Mouse (Mus musculus) right cerebral cortex, postnatal 4 days (tissue): ENCODE measurements at regions not wholly inside any gene's neighbourhood (a gene's known extent, or its start where the extent isn't known, plus 50 kb on each side); places are given as distances from the start of the nearest gene placed in this dataset.
A peak's percentile ranks its signal among the peaks of the same experiment; 100 is the strongest.

Experiments
- DNase-seq: peaks from one replicate; pipeline ENCODE4 v3.0.0-alpha.2; 2022

- DNase-seq, result no peak
Measured at GRCm38 (mm10) chr8:109155489-109155888, 338.3 kb upstream of the Pmfbp1 start.

- no peak for DNase-seq
Measured at GRCm38 (mm10) chr8:109156016-109156415, 337.8 kb upstream of the Pmfbp1 start.

GRCm38 (mm10) chr8:109172701-109173100 lies 321.1 kb upstream of the Pmfbp1 start:
- DNase-seq, result no peak

- DNase-seq, result peak; percentile 68
Measured at GRCm38 (mm10) chr8:109185558-109186198, 308.1 kb upstream of the Pmfbp1 start.

GRCm38 (mm10) chr8:109187617-109188016 lies 306.2 kb upstream of the Pmfbp1 start:
- no peak for DNase-seq

GRCm38 (mm10) chr8:109214247-109214646 lies 279.6 kb upstream of the Pmfbp1 start:
- DNase-seq, result no peak

GRCm38 (mm10) chr8:109216318-109216717 lies 277.5 kb upstream of the Pmfbp1 start:
- no peak for DNase-seq

- DNase-seq, result no peak
Measured at GRCm38 (mm10) chr8:109217326-109217725, 276.5 kb upstream of the Pmfbp1 start.

GRCm38 (mm10) chr8:109232281-109233234 lies 261.3 kb upstream of the Pmfbp1 start:
- no peak for DNase-seq

GRCm38 (mm10) chr8:109245526-109245925 lies 248.3 kb upstream of the Pmfbp1 start:
- DNase-seq, result no peak

GRCm38 (mm10) chr8:109247875-109248274 lies 246.0 kb upstream of the Pmfbp1 start:
- peak; percentile 37 for DNase-seq

GRCm38 (mm10) chr8:109248356-109248755 lies 245.5 kb upstream of the Pmfbp1 start:
- no peak for DNase-seq

- DNase-seq, result peak; percentile 13
Measured at GRCm38 (mm10) chr8:109249256-109249655, 244.6 kb upstream of the Pmfbp1 start.

- peak; percentile 40 for DNase-seq
Measured at GRCm38 (mm10) chr8:109249691-109250090, 244.1 kb upstream of the Pmfbp1 start.

GRCm38 (mm10) chr8:109250551-109250950 lies 243.3 kb upstream of the Pmfbp1 start:
- no peak for DNase-seq

- DNase-seq, result peak; percentile 77
Measured at GRCm38 (mm10) chr8:109251360-109251798, 242.4 kb upstream of the Pmfbp1 start.

- no peak for DNase-seq
Measured at GRCm38 (mm10) chr8:109252404-109252803, 241.4 kb upstream of the Pmfbp1 start.

- DNase-seq, result peak; percentile 51
Measured at GRCm38 (mm10) chr8:109279129-109279528, 214.7 kb upstream of the Pmfbp1 start.

GRCm38 (mm10) chr8:109280540-109280939 lies 213.3 kb upstream of the Pmfbp1 start:
- DNase-seq, result no peak

- DNase-seq, result no peak
Measured at GRCm38 (mm10) chr8:109281598-109281997, 212.2 kb upstream of the Pmfbp1 start.

GRCm38 (mm10) chr8:109310670-109311386 lies 183.0 kb upstream of the Pmfbp1 start:
- no peak for DNase-seq

- DNase-seq, result no peak
Measured at GRCm38 (mm10) chr8:109311484-109312210, 182.2 kb upstream of the Pmfbp1 start.

- DNase-seq, result no peak
Measured at GRCm38 (mm10) chr8:109312731-109313130, 181.1 kb upstream of the Pmfbp1 start.
